Mouse (Mus musculus) MEL (cell line): ENCODE data around the gene Gnaz. TPM values are rescaled to one million over a fixed set of nuclear protein-coding genes. Genes with fewer than 3 reads are reported as not detected.

Experiments used
- DNase-seq: peaks from one replicate; pipeline ENCODE4 v3.0.0; 2011; ENCODE audit warnings: low read depth, low spot score
- H3K27ac ChIP-seq: 2 replicates; pipeline ENCODE4 v1.5.1; 2012; ENCODE audit warnings: low read depth, mild to moderate bottlenecking, control low read depth, low read length, moderate library complexity; ENCODE audit not compliant: control insufficient read depth
- H3K27me3 ChIP-seq, 2 experiments: fragments of 150-350 bp in 1 of 2; sonication (generic) in 1 of 2; 2 replicates each; pipeline ENCODE4 v1.6.1; 2012; ENCODE audit warnings: low read length in 2 of 2, mild to moderate bottlenecking in 2 of 2, improper control_type of control experiment in 1 of 2, moderate library complexity in 1 of 2; ENCODE audit not compliant: insufficient read depth in 2 of 2, control insufficient read depth in 1 of 2
- H3K36me3 ChIP-seq, 2 experiments: 2 replicates each; pipeline ENCODE4 v1.6.1; 2012 to 2014; ENCODE audit warnings: low read length in 2 of 2, improper control_type of control experiment in 1 of 2, inconsistent platforms in 1 of 2, mild to moderate bottlenecking in 1 of 2; ENCODE audit not compliant: insufficient read depth in 2 of 2, control insufficient read depth in 1 of 2
- H3K4me1 ChIP-seq, 2 experiments: fragments of 150-350 bp in 1 of 2; sonication (generic) in 1 of 2; 2 replicates each; pipeline ENCODE4 v1.6.1; 2012; ENCODE audit warnings: low read length in 2 of 2, improper control_type of control experiment in 1 of 2, mild to moderate bottlenecking in 1 of 2; ENCODE audit not compliant: insufficient read depth in 2 of 2, control insufficient read depth in 1 of 2
- H3K4me3 ChIP-seq, 2 experiments: fragments of 150-350 bp in 1 of 2; sonication (generic) in 1 of 2; 2 replicates each; pipeline ENCODE4 v1.5.1; 2012; ENCODE audit warnings: low read depth in 2 of 2, low read length in 2 of 2, mild to moderate bottlenecking in 2 of 2, moderate library complexity in 2 of 2, control low read depth in 1 of 2, improper control_type of control experiment in 1 of 2; ENCODE audit not compliant: control insufficient read depth in 1 of 2, insufficient read depth in 1 of 2
- H3K79me2 ChIP-seq: 2 replicates; pipeline ENCODE4 v1.6.1; 2012; ENCODE audit warnings: mild to moderate bottlenecking, low read length, moderate library complexity; ENCODE audit not compliant: control insufficient read depth, poor library complexity, insufficient read depth
- H3K9ac ChIP-seq: 2 replicates; pipeline ENCODE4 v1.6.1; 2012; ENCODE audit warnings: low read depth, mild to moderate bottlenecking, control low read depth, low read length, moderate library complexity; ENCODE audit not compliant: control insufficient read depth, poor library complexity, severe bottlenecking
- H3K9me3 ChIP-seq: fragments of 150-350 bp; sonication (generic); replicated peaks from 2 replicates; pipeline ENCODE4 v1.6.1; 2012; ENCODE audit warnings: mild to moderate bottlenecking, low read length, improper control_type of control experiment, moderate library complexity; ENCODE audit not compliant: insufficient read depth
- BHLHE40 ChIP-seq: IDR thresholded peaks from 2 replicates; pipeline ENCODE4 v1.6.1; 2012; ENCODE audit warnings: low read depth, mild to moderate bottlenecking, inconsistent platforms, low read length, improper control_type of control experiment, borderline replicate concordance
- CHD1 ChIP-seq: IDR thresholded peaks from 2 replicates; pipeline ENCODE4 v1.6.1; 2012; ENCODE audit warnings: low read depth, mild to moderate bottlenecking, inconsistent platforms, low read length, improper control_type of control experiment
- CHD2 ChIP-seq: IDR thresholded peaks from 2 replicates; pipeline ENCODE4 v1.6.1; 2011; ENCODE audit warnings: low read length, improper control_type of control experiment
- E2F4 ChIP-seq: IDR thresholded peaks from 2 replicates; pipeline ENCODE4 v1.6.1; 2011; ENCODE audit warnings: low read depth, low read length, improper control_type of control experiment, borderline replicate concordance
- ELF1 ChIP-seq: IDR thresholded peaks from 2 replicates; pipeline ENCODE4 v1.6.1; 2014; ENCODE audit warnings: low read depth, mild to moderate bottlenecking, inconsistent platforms, low read length, improper control_type of control experiment, moderate library complexity
- GATA1 ChIP-seq: IDR thresholded peaks from 2 replicates; pipeline ENCODE4 v1.6.1; 2011; ENCODE audit warnings: low read depth, low read length, improper control_type of control experiment
- HCFC1 ChIP-seq: IDR thresholded peaks from 2 replicates; pipeline ENCODE4 v1.6.1; 2012; ENCODE audit warnings: low read depth, mild to moderate bottlenecking, inconsistent platforms, low read length, improper control_type of control experiment, moderate library complexity
- JUND ChIP-seq: IDR thresholded peaks from 2 replicates; pipeline ENCODE4 v1.6.1; 2011; ENCODE audit warnings: low read depth, mild to moderate bottlenecking, improper control_type of control experiment, low read length
- KAT2A ChIP-seq: conservative IDR thresholded peaks from 2 replicates; pipeline ENCODE4 v1.6.1; 2012; ENCODE audit warnings: low read depth, low read length, improper control_type of control experiment, inconsistent platforms
- MAFK ChIP-seq: IDR thresholded peaks from 2 replicates; pipeline ENCODE4 v1.6.1; 2011; ENCODE audit warnings: low read depth, mild to moderate bottlenecking, low read length, improper control_type of control experiment, borderline replicate concordance
- MAZ ChIP-seq: IDR thresholded peaks from 2 replicates; pipeline ENCODE4 v1.6.1; 2012; ENCODE audit warnings: low read depth, mild to moderate bottlenecking, inconsistent platforms, low read length, improper control_type of control experiment
- MEF2A ChIP-seq: IDR thresholded peaks from 2 replicates; pipeline ENCODE4 v1.6.1; 2014; ENCODE audit warnings: low read depth, mild to moderate bottlenecking, inconsistent platforms, low read length, improper control_type of control experiment; ENCODE audit not compliant: poor library complexity, insufficient replicate concordance, severe bottlenecking; ENCODE audit errors: extremely low read depth
- MYB ChIP-seq: IDR thresholded peaks from 2 replicates; pipeline ENCODE4 v1.6.1; 2011; ENCODE audit warnings: mild to moderate bottlenecking, low read depth, low read length, improper control_type of control experiment
- MYC ChIP-seq: IDR thresholded peaks from 2 replicates; pipeline ENCODE4 v1.6.1; 2011; ENCODE audit warnings: low read depth, mild to moderate bottlenecking, low read length, improper control_type of control experiment, moderate library complexity
- NELFE ChIP-seq: IDR thresholded peaks from 2 replicates; pipeline ENCODE4 v1.6.1; 2011; ENCODE audit warnings: low read depth, low read length, improper control_type of control experiment
- NRF1 ChIP-seq: IDR thresholded peaks from 2 replicates; pipeline ENCODE4 v1.6.1; 2014; ENCODE audit warnings: low read depth, mild to moderate bottlenecking, inconsistent platforms, low read length, improper control_type of control experiment, moderate library complexity; ENCODE audit not compliant: poor library complexity, insufficient read depth, severe bottlenecking
- POLR2AphosphoS2 ChIP-seq: IDR thresholded peaks from 2 replicates; pipeline ENCODE4 v1.6.1; 2011; ENCODE audit warnings: low read length, improper control_type of control experiment
- SMC3 ChIP-seq: IDR thresholded peaks from 2 replicates; pipeline ENCODE4 v1.6.1; 2011; ENCODE audit warnings: low read depth, low read length, improper control_type of control experiment
- TBP ChIP-seq: IDR thresholded peaks from 2 replicates; pipeline ENCODE4 v1.8.0; 2011; ENCODE audit warnings: low read depth, low read length, improper control_type of control experiment
- TCF12 ChIP-seq: IDR thresholded peaks from 2 replicates; pipeline ENCODE4 v1.6.1; 2014; ENCODE audit warnings: low read depth, mild to moderate bottlenecking, inconsistent platforms, low read length, improper control_type of control experiment, moderate library complexity
- USF1 ChIP-seq: IDR thresholded peaks from 2 replicates; pipeline ENCODE4 v1.6.1; 2014; ENCODE audit warnings: low read depth, mild to moderate bottlenecking, inconsistent platforms, low read length, improper control_type of control experiment, moderate library complexity
- ZC3H11A ChIP-seq: IDR thresholded peaks from 2 replicates; pipeline ENCODE4 v1.6.1; 2012; ENCODE audit warnings: low read depth, mild to moderate bottlenecking, inconsistent platforms, low read length, improper control_type of control experiment
- ZKSCAN1 ChIP-seq: IDR thresholded peaks from 2 replicates; pipeline ENCODE4 v1.6.1; 2012; ENCODE audit warnings: low read depth, mild to moderate bottlenecking, inconsistent platforms, low read length, improper control_type of control experiment, moderate library complexity
- ZMIZ1 ChIP-seq: IDR thresholded peaks from 2 replicates; pipeline ENCODE4 v1.6.1; 2012; ENCODE audit warnings: low read depth, mild to moderate bottlenecking, inconsistent platforms, low read length, improper control_type of control experiment, moderate library complexity
- ZNF384 ChIP-seq: IDR thresholded peaks from 2 replicates; pipeline ENCODE4 v1.6.1; 2012; ENCODE audit warnings: low read depth, mild to moderate bottlenecking, inconsistent platforms, low read length, improper control_type of control experiment
- polyA plus RNA-seq, 2 experiments: library from polyadenylated mRNA; stranded (reverse) in 1 of 2; unstranded in 1 of 2; fragments of >175 nt in 1 of 2; fragments of >200 nt in 1 of 2; gene quantifications; 2 replicates each; pipeline versions ENCODE4 v1.2.1 to v1.2.4; 2012; ENCODE audit warnings: low replicate concordance in 2 of 2, low read depth in 1 of 2; ENCODE audit not compliant: insufficient read length in 2 of 2, insufficient read depth in 1 of 2, missing spikeins in 1 of 2
- total RNA-seq: library from RNA; depleted of rRNA; stranded (reverse); fragments of 300-350 nt; gene quantifications from 2 replicates; pipeline ENCODE4 v1.2.3, GENCODE M21; 2012

The Gnaz gene
- total and polyA plus RNA-seq, 3 experiments, result not detected

GRCm38 (mm10) chr10:75058761-75059395, 91.9 kb downstream of the Gnaz start:
- TF ChIP-seq HCFC1 (no peak), MEF2A (no peak), KAT2A (no peak), ZMIZ1 (no peak), TCF12 (no peak), NRF1 (no peak), BHLHE40 (no peak), CHD1 (no peak), NELFE (no peak), USF1 (no peak)

GRCm38 (mm10) chr10:75059396-75059795, 92.4 kb downstream of the Gnaz start:
- no peaks in the 10 kb centered on the region for H3K4me1 ChIP-seq
- no peak overlapping the region for H3K4me3 ChIP-seq
- no peak for TF ChIP-seq MYB
- TF ChIP-seq GATA1, result no peak
- no peak for TF ChIP-seq ZMIZ1
- no peak for TF ChIP-seq E2F4
- TF ChIP-seq HCFC1, result no peak
- no peak for TF ChIP-seq ZC3H11A
- no peak for TF ChIP-seq ZKSCAN1
- no peak for TF ChIP-seq TCF12
- TF ChIP-seq ELF1, result no peak
- no peak for TF ChIP-seq POLR2AphosphoS2
- no peak for TF ChIP-seq TBP
- no peak for TF ChIP-seq CHD2
- TF ChIP-seq ZNF384, result no peak
- no peak for TF ChIP-seq MAFK
- TF ChIP-seq MYC, result no peak
- no peak for TF ChIP-seq MAZ
- no peak for TF ChIP-seq SMC3
- no peak for TF ChIP-seq JUND
- TF ChIP-seq, all 39 proteins: peak for 0
- H3K9me3 ChIP-seq, result no peaks in the 10 kb centered on the region
- H3K27me3 ChIP-seq, result no peaks in the 10 kb centered on the region; a peak in 1 of 4 replicates
- H3K9ac ChIP-seq, result no peak overlapping the region
- DNase-seq, result no peak
- no peaks in the 10 kb centered on the region for H3K79me2 ChIP-seq
- no peaks in the 10 kb centered on the region for H3K36me3 ChIP-seq
- no peak overlapping the region for H3K27ac ChIP-seq

More at GRCm38 (mm10) chr10:75058761-75059395, 91.9 kb downstream of the Gnaz start:
- no peaks in the 10 kb centered on the region for H3K36me3 ChIP-seq
- no peak overlapping the region for H3K27ac ChIP-seq
- no peak overlapping the region for H3K4me3 ChIP-seq
- H3K27me3 ChIP-seq, result no peaks in the 10 kb centered on the region; a peak in 1 of 4 replicates
- no peaks in the 10 kb centered on the region for H3K4me1 ChIP-seq
- no peak overlapping the region for H3K9ac ChIP-seq
- no peaks in the 10 kb centered on the region for H3K79me2 ChIP-seq
- H3K9me3 ChIP-seq, result no peaks in the 10 kb centered on the region
- no peak for DNase-seq
